Mouse (Mus musculus) kidney, postnatal 4 days (tissue): ENCODE measurements at regions not wholly inside any gene's neighbourhood (a gene's known extent, or its start where the extent isn't known, plus 50 kb on each side); places are given as distances from the start of the nearest gene placed in this dataset.
"Not testable (repeated sequence)": the region's sequence is repeated elsewhere in the genome, so short reads cannot be mapped to it uniquely, and the experiment has no call there.

Source experiments
- DNase-seq, 2 experiments: peaks; one replicate each; pipeline ENCODE4 v3.0.0; 2021; ENCODE audit warnings: mixed read lengths in 2 of 2

- DNase-seq: no peak
These were observed 739.4 kb downstream of the Tbl1xr1 start for GRCm38 (mm10) chr3:22815842-22816241.

DNA sequence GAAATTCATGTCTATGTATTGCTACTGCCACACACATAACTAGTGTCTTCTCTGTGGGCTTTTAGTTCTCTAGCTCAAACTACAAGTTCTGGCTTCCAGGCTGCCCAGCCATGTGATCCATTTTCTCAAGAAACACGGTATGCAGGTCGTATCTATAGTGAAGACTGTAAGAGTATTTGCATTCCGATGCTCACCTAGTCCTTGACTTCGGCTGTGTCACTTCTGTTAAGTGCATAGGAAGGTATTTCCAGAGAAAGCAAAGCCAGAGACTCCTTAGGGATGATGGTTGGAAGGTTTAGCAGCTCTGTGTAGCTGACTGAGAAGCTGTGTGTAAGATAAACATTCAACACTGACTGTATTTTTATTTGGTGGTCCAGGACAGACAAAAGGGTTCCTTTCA is 750.0 kb downstream of the Tbl1xr1 start:
- no peak for DNase-seq

DNA sequence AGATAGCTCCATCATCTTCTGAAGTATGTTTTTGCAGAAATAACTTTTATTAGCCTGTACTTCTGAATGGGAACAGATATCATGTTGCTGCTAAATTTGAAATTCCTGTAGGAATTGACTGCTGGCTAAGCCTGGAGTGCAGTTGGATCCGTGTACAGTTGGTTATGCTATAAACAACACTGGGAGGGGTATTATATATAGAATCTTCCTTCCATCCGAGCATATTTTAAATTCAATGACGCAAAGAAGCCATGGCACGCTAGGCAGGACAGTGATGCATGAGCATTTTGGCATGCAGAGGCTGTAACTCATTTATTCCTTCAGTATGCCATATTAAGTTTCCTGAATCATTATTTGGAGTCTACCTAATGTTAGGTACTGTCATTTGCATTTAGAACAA is 762.5 kb downstream of the Tbl1xr1 start:
- DNase-seq: no peak

DNA sequence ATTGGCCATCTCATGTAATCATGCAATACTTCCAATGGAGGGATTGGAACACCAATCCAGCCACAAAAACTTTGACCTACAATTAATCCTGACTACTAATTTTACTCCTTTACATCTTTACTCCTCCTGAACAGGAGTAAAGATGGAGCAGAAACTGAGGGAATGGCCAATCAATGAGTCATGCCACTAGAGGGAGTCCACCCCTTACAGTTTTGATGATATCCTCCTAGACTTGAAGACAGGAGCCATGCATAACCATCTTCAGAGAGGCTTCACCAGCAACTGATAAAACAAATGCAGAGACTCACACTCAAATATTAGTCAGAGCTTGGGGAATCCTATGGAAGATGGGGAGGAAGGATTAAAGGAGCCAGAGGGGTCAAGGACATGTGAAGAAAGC is 774.0 kb downstream of the Tbl1xr1 start:
- DNase-seq: no peak

DNA sequence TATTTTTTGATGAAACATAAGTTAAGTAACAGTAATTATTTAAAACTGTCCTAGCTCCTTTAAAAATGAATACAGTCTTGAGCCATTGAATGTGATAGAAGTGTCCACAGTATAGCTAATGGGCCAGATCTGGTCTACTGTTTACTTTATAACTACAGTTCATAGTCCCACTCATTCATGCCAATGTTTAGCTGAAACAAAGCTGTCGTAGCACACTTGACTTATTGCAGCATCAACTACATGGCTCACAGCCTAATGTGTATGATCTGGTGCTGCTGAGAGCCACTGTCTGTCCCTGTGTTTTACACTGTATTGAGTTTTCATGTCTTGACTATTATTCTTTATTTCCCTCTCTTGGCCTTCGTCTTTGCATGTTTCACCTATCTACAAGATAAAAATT is 787.1 kb downstream of the Tbl1xr1 start:
- no peak for DNase-seq

DNA sequence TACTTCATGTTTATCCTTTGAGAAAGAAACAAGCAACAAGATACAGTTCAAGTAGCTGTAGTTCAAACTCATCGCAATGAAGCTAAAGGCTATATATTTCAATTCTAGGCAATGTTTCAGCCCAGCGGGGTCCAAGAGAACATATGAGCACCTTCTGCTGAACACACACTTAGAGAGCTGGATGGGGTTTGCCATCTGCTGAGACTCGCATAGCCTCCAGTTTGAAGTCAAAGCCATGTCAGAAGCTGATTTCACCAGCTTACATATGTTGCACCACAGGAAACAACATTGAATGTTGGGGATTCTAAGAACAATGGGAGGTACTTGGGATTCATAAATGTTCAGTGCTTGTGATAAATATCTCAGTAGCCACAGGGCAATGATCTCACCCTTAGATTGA is 801.4 kb downstream of the Tbl1xr1 start:
- DNase-seq: no peak

DNA sequence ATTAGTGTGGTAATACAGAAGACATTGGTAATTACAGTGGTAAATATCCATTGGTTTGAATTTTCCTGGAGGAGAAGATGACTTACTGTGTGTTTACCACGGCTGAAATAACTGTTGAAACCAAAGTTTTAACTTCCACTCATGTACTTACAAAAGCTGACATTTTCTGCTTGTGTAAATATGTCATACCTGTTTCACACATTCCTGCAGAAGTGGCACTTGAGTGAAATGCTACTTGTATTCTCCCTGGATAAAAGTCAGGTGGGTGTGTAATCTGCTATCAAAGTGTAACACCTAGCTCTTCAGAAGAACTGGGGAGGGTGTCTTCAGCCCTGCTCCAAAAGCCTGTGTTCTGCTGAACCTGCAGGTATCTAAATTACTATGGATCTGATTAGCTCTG is 816.3 kb downstream of the Tbl1xr1 start:
- no peak for DNase-seq

- peak; percentile 7 to 26 for DNase-seq
These were observed 821.2 kb downstream of the Tbl1xr1 start for GRCm38 (mm10) chr3:22897651-22898050.

GRCm38 (mm10) chr3:22900966-22901365 is 824.5 kb downstream of the Tbl1xr1 start:
- no peak for DNase-seq

DNA sequence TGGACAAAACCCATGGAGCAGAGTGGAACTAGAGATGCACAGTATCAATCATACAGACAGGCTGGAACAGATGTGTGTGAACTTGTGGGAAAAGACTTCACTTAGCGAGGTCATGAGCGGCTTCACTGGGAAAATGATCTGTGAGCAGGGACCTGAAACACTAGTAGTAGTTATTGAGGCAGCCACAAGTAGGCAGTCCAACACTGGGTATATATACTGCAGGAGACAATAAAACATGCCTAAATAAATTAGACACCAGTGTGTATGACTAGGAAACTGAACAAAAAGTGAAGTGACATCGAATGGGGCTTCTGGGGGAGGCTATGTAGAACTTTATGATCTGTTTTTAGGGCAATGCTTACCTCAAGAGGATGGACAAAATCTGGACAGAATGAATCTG is 852.5 kb downstream of the Tbl1xr1 start:
- no peak for DNase-seq

DNA sequence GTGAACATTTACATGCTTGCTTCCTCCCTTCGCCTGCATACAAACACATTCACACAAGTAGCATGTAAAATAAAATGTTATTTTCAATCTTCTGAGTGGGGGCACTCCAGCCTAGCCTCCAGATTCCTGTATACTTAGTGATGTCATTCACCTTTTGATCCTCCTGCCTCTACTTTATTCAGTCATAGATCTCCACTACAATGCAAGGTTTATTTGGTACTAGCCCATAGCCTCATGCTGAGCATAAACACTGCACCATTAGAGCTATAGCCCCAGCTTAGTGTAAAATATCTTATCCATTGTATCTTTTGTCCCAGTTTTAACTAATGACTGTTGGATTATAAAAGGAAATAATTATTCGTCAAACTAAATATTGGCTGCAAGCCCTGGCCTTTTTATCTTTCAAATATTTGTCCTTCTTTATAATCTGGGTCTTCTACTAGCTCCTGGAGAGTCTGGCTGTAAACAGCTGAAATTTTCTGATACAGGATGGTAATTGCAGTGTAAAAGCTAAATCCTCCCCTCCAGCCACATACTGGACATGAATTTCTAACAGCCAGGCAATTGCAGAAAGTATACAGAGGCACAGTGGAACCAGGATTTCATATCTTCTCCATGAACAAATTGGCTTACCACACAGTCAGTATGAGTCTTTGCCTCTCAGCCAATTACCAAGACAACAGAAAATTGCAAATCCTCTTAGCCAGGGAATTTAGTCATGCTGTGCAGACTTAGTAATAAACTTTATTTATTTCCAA is 853.5 kb downstream of the Tbl1xr1 start:
- DNase-seq: no peak

DNA sequence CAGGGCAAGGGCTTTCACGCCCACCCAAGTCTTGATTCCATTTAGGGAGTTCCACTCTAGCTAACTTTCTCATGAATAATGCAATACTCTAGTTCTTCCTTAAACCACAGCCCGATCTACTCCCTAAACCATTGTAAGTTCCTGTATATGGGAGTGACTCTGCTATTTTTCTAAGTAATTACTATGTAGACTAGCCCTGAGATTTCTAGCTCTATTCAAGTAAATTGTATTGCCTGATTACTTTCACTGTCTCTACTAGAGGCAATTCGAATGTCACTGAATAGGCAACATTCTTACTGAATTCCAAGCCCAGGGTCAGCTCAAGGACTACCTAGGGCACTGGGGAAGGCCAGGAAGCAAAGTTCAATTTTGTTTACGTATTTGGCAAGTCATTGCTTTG is 869.2 kb downstream of the Tbl1xr1 start:
- not testable (repeated sequence) for DNase-seq

DNA sequence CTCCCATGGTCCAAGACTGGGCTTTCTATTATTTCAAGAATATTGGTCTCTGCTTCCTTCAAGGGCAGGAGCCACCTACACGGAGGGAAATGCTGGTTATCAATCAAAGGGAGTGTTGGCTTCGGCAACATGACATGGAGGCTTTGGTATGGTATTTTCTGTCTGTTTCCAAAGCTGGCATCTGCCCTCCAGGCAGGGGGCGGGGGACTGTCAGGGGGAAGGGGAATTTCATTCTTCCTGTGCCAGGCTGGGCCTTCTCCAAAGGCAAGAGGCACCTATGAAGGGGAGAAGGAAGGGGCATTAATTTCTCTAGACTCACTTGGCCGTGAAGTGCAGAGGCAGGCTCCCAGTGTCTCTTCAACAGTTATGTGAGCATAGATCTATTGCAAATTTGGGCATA is 870.7 kb downstream of the Tbl1xr1 start:
- no peak for DNase-seq

- no peak for DNase-seq
These were observed 871.8 kb downstream of the Tbl1xr1 start for GRCm38 (mm10) chr3:22948168-22948768.

DNA sequence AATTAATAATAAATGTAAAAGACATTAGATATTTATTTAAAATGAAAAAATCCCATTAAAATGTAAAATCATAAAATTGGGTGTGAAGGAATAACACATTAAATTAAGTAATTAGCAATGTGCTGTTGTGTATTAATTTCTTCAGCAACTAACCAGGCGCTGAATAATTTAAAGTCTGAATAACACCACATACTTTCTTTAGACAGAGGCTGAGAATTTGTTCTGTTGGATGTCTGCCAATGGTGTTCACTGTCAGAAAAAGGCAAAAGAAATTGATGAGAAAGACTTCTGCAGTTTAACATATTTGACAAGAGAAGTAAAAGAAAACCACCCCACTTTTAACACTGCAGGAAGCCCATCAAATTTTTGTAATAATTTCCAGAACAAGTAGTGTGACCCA is 881.0 kb downstream of the Tbl1xr1 start:
- DNase-seq: no peak

- DNase-seq: no peak
These were observed 896.2 kb downstream of the Tbl1xr1 start for GRCm38 (mm10) chr3:22972681-22973080.

- DNase-seq: no peak
These were observed 900.3 kb downstream of the Tbl1xr1 start for GRCm38 (mm10) chr3:22976801-22977200.

DNA sequence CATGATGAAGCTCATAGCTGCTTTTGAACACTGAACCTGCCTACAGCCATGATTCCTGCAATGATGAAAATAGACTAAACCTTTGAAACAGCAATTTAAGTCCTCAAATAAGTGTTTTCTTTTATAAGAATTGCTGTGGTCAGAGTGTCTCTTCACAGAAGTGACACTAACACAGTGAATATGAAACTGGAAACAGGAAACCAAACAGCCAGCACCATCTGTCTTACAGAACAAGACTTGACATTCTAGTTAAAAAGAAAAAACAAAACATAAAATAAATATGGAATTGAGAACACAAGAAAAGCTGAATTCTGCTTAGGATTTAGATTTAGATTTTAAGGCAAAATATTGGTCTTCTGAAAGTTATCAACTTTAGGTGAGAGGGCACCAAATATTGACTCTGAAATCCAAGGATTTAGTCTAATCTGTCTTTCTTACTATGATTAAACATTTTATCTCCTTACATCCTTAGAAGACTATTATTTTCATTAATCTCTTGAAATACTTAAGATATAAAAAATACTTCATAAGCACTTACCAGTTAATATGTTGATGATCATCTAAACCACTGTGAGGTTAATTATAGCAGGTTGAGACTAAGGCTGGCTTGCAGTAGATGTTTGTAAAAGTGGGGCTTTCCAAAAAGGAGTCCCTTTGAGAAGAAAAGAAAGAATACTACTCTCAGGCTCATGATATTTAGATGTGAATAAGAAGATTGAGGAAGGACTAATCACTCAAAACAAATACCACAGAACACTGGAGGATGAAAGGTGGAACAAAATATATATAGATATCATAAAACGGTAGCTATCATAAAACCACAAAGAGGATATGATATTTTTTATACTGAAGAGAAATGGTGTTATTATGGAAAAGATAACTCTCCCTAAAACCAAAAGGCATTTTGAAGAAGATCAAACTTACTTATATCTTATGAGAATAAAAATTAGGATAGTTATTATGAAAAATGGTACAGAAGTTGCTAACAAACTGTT is 903.7 kb downstream of the Tbl1xr1 start:
- DNase-seq: no peak

DNA sequence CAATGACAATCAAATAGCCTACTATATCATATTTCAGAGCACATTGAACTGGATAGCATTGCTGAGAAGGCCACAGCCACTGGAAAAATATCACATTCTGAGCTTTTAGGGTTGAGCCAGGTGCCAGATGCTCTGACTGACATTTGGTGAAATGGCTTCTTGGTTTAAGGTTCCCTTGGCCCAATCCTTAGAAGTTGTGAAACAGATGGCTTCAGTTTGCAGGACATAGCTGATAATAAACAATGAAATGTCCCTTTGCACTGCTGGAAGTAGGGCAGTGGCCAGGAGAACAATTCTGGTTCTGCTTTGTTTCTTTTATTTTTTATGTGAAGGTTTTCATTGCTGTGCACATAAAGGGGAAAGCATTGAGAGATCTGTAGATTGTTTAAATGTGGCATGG is 906.0 kb downstream of the Tbl1xr1 start:
- DNase-seq: no peak

DNA sequence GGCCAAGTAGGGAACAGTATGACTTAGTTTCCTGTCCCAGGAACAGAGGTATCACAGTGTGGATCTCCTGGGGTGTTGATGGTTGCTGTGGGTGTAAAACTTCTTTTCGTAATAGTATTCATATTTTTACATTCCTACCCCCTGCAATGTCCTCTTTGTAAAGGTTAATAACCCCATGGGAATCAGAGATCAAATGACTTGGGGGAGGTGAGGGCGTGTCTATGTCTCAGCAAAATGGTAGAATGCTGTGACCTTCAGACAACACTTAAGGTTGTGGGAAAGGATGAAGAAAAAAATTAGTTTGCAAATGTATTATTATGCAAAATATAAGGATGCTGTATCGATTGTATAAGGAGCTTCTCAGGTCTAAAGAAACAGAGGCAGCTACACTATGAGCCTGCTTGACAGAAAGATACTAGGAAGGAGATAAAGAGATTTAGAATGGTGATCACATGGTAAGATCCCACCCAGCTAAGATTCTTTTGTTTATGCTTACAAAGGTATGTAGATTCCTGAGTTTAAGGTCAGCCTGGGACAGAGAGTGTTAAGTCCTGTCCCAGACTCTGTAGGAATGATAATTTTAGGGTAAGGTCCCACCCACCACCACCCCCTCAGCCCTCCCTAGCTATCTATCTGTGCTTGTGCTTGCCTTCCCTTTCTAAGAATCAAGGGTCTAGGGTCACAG is 913.8 kb downstream of the Tbl1xr1 start:
- DNase-seq: no peak

- DNase-seq: no peak
These were observed 918.8 kb downstream of the Tbl1xr1 start for GRCm38 (mm10) chr3:22995228-22995627.

DNA sequence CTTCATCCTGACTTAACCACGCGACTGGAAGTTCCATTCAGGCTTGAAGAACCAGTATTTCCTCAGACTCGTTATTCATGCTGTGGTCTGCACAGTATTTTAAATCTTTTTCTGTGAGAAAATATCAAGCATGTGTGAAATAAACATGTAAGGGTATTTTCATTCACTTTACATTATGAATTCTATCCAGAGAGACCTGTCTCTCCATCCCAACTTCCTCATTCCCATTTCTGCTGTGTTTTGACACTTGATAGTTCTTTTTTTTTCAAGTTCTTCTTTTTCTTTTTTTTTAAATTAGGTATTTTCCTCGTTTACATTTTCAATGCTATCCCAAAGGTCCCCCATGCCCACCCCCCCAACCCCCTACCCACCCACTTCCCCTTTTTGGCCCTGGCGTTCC is 919.4 kb downstream of the Tbl1xr1 start:
- DNase-seq: no peak

GRCm38 (mm10) chr3:23001071-23001470 is 924.6 kb downstream of the Tbl1xr1 start:
- DNase-seq: no peak
